Mouse (Mus musculus): ENCODE measurements around the gene Bex2.
A peak's percentile ranks its signal among the peaks of the same experiment; 100 is the strongest.
"Not testable (repeated sequence)": the region's sequence is repeated elsewhere in the genome, so short reads cannot be mapped to it uniquely, and the experiment has no call there.

The Bex2 gene

GRCm38 (mm10) chrX:136068020-136068419 is at the start of gene Bex2:
Bex2 (minus strand) TSS chrX:136068236.
- not testable (repeated sequence) for DNase-seq (ENCODE audit: low read depth)

- DNase-seq (ENCODE audit: low read depth), result no peak
Measured at GRCm38 (mm10) chrX:136115419-136115961, 47.5 kb upstream of the Bex2 start.

- DNase-seq (ENCODE audit: low read depth), result no peak
Measured at GRCm38 (mm10) chrX:136115015-136115414, 47.0 kb upstream of the Bex2 start.

- peak; percentile 2 for DNase-seq (ENCODE audit: low read depth)
Measured at GRCm38 (mm10) chrX:136107942-136108341, 39.9 kb upstream of the Bex2 start.

GRCm38 (mm10) chrX:136104724-136105088 is 36.7 kb upstream of the Bex2 start:
- DNase-seq (ENCODE audit: low read depth), result no peak

- peak; percentile 1 for DNase-seq (ENCODE audit: low read depth)
Measured at GRCm38 (mm10) chrX:136104046-136104723, 36.1 kb upstream of the Bex2 start.

- DNase-seq (ENCODE audit: low read depth), result no peak
Measured at GRCm38 (mm10) chrX:136094421-136094820, 26.4 kb upstream of the Bex2 start.

GRCm38 (mm10) chrX:136092497-136093279 is 24.7 kb upstream of the Bex2 start:
- no peak for DNase-seq (ENCODE audit: low read depth)

- no peak for DNase-seq (ENCODE audit: low read depth)
Measured at GRCm38 (mm10) chrX:136085155-136085554, 17.1 kb upstream of the Bex2 start, which contains the start of gene Nxf3. Nxf3 (minus strand) TSS chrX:136085255.

GRCm38 (mm10) chrX:136067201-136067991 is 640 bp downstream of the Bex2 start:
- DNase-seq (ENCODE audit: low read depth), result not testable (repeated sequence)

GRCm38 (mm10) chrX:136060698-136061097 is 7.3 kb downstream of the Bex2 start:
- no peak for DNase-seq (ENCODE audit: low read depth)

- no peak for DNase-seq (ENCODE audit: low read depth)
Measured at GRCm38 (mm10) chrX:136051219-136051618, 16.8 kb downstream of the Bex2 start.

- peak; percentile 46 for DNase-seq (ENCODE audit: low read depth)
Measured at GRCm38 (mm10) chrX:136047528-136047927, 20.5 kb downstream of the Bex2 start.

GRCm38 (mm10) chrX:136043726-136044125 is 24.3 kb downstream of the Bex2 start:
- no peak for DNase-seq (ENCODE audit: low read depth)

GRCm38 (mm10) chrX:136032799-136033763 is 35.0 kb downstream of the Bex2 start, which contains the start of gene Arxes1:
Arxes1 (plus strand) TSS chrX:136033367.
- DNase-seq (ENCODE audit: low read depth), result not testable (repeated sequence)

- no peak for DNase-seq (ENCODE audit: low read depth)
Measured at GRCm38 (mm10) chrX:136030331-136030730, 37.7 kb downstream of the Bex2 start.

Data from naive thymus-derived CD4-positive, alpha-beta T cell, adult 2 months (primary cell).